Mouse (Mus musculus) gastrocnemius, postnatal 10 days (tissue): ENCODE results near the gene 1700001C02Rik. TPM values are rescaled to one million over a fixed set of nuclear protein-coding genes. Genes with fewer than 3 reads are reported as not detected.

Source experiments
- DNase-seq: peaks from one replicate; pipeline ENCODE4 v3.0.0; 2021; ENCODE audit warnings: mixed read lengths
- long read RNA-seq, 2 experiments: library from polyadenylated mRNA; stranded (forward); transcript quantifications; one replicate each; pipeline ENCODE4 v2.0.0; 2021
- total RNA-seq, 2 experiments: library from RNA; stranded (reverse); gene quantifications; 2 replicates each; pipeline ENCODE4 v1.2.3; 2021

The 1700001C02Rik gene
- total RNA-seq: not detected
- long read RNA-seq, experiment 1: 0 reads
- long read RNA-seq, experiment 2: 0 reads

DNA sequence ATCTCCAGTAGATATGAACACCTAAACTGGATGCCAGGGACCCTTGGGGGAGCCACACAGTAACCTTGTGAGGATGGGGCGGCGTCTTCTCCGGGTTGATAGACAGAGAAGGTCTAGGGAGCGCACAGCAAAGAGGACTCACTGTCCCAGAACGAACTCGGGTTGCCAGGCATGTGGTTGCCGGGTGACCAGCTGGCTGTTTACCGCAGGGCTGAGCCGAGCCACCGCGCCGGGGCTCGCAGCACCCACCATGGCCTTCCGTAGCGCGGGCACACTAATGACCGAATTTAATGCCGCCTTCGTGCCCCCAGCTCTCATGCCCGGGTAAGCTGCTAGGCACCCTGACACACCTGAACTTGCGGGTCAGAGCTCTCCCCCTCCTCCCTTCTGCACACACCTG, at the start of gene 1700001C02Rik:
Gene 1700001C02Rik, plus strand, starts transcription at position 187 of the 400 bp plus-strand sequence.
- DNase-seq: peak; percentile 26

DNA sequence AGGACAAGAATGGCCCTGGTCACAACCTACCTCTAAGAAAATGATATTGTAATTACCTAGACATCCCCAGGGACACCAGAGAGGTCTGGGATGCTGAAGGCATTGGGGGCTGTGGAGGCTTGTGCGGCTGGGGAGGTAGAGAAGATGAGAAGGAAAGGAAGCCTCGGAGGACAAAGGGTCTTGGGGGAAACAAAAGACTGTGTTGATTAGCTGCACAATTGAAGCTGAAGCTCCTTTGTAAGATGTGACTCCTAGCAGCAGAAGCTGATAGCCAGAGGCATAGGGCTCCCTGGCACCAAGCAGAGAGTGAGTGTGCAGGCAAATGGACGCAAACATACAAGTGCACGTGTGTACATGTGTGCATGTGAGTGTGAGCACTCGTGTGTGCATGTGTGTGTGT, 49.2 kb upstream of the 1700001C02Rik start:
- DNase-seq: no peak

DNA sequence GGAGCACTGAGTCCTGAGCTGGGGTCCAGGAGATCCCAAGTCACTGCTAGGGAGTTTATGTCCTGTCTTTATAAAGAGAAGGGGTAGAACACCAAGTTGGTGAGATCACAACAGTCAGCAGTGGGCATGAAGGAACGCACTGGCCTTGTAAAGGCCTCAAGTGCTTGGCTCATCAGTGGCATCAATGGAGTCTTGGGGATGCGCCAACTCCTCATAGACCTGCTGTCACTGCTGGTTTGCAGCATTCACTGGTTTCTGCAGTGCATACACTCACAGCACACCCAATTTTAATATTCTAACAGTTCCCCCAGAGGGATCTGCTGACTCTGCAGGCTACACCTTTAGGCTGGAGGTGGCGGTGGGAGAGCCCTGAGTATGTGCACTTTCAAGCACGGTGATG, 42.7 kb upstream of the 1700001C02Rik start:
- DNase-seq: no peak

DNA sequence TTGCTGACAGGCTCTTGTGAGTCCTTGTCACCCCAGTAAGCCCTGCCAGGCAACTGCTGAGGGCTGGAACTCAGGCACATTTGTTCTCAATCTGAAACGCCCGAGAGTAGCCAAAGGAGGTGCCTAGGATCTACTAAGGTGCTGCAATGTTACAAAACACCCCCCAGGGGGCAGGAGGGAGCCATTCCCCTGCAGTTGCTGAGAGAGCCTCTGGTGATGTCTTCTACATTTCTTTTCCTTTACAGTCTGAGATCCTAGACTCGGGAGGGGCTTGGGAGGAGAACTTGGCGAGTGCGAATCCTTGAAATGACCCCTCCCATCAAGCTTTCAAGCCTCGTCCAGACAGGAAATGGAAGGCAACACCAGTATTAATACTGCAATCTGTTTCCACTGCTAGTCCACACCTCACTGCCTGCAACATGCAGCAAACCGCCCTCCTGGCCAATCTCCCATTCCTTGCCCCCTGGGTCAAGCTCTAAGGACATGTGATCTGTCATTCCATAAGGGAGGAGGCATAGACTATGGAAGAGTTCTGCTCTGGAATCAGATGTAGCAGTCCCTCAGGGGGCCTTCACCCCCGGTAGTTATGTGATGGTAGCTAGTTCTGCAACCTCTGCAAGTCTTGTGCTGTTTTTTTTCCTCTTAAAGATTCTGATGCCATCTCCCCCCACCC, 42.1 kb upstream of the 1700001C02Rik start:
- DNase-seq: peak; percentile 66

DNA sequence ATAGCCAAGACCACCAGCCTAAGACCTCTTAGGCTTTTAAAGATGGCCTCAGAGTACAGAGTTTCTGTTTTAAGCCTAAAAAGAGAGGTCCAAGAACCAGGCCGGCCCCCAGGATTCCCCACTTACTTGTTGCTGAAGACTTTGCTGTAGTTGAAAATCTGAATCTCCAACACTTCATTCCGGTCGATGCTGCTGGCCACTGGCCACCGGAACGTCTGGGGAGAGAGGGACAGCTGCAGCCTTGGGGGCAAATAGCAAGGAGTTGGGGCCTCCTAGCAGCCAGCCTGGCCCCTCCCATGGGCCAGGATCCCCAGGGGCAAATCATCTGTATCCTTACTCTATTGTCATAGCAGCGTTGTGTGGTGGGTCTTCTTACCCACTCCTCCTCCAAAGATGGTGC, 38.4 kb upstream of the 1700001C02Rik start:
- DNase-seq: no peak

DNA sequence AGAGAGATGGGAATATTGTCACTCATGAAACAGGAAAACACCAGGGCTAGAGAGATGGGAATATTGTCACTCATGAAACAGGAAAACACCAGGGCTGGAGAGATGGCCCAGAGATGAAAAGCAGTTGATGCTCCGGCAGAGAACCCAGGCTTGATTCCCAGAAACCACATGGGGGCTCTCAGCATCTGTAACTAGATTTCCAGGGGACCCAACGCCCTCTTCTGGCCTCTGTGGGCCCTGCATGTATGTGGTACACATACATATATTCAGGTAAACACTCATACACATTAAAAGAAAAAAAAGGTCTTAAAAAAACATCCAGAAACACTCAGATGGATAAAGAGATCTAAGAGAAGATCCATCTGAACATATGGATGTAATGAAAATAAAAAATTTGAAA, 26.9 kb upstream of the 1700001C02Rik start:
- DNase-seq: no peak

DNA sequence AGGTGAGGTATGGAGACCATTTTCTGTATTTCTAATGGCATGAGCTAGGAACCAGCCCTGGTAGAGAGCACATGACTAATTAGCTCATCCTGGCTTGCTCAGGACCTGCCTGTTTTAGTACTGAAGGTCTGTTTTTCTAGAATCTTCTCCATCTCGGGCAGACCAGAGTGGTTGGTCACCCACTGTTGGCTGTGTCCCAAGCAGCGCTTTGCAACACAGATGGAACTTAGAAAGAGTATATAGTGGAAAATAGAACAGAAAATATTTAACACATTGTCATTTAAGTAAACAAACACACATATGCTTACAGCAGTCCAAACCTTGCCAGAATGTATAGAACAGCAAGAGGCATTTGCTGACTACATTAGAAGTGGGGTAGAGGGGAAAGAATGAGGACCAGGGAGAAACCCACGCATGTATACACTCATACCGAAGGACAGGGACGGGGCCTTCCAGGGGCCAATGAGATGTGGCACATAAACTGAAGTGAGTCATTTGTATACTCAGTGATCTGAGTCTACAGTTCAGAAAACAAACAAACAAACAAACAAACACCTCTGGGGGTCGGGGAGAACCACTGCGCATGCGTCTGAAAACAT, 25.4 kb upstream of the 1700001C02Rik start:
- DNase-seq: no peak

DNA sequence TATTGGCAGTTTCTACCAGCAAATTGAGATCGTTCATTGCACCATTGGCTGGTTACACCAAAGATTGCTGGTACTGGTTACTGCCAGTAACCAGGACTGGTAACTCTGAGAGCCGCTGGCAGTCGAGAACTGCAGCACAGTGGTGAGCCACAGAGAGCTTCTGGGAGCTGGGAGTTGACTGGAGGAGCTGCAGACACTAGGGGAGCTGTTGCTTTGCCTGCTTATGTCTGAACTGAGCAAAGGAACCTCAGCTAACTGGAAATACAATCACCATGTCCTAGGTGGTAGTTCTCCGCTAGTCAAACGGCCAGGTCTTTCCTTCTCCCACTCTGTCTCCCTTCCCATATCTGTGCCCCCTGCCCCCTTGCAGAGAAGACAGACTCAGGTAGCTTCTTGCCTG, 23.7 kb upstream of the 1700001C02Rik start:
- no peak for DNase-seq

DNA sequence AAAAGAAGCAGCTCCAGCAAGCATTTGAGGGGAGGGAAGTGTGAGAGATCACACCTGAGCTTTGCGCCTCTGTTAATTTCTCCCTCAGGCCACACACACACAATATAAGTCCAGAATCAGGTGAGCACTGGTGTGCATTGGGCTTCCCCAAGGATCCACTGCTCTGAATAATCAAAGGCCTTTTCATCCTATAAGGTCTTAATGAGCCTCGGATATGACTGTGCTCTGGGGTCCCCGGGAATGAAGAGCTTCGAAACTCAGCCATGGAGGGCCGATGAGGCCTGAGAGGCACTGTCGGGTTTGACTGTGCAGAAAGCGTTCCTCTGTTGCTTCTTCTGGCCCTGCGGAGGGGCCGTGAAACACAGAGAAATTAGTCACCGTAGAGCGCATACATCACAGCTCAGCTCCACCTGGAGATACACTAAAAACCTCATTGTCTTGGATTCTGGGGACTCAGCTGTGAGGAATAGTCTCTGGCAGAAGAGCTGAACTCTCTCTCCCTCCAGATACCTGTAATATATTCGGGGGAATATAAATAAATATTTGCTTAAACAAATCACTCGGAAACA, 21.4 kb upstream of the 1700001C02Rik start:
- no peak for DNase-seq

DNA sequence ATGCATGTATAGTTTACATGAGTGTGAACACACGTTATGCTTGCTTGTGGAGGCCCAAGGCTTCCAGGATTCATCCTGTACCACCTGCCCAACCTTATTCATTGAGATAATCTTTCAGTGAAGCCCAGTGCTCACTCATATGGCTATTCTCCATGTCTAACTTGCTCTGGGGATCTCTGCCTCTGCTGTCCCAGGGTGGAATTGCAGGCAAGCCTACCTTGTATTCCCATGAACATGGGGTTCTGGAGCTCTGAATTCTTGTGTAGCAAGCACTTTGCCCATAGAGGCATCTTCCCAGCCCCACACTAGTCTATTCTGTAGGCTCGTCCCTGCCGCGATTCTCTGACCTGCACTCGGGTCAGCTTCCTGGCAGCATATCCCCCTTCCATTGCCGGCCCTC, 9.8 kb upstream of the 1700001C02Rik start:
- DNase-seq: no peak

DNA sequence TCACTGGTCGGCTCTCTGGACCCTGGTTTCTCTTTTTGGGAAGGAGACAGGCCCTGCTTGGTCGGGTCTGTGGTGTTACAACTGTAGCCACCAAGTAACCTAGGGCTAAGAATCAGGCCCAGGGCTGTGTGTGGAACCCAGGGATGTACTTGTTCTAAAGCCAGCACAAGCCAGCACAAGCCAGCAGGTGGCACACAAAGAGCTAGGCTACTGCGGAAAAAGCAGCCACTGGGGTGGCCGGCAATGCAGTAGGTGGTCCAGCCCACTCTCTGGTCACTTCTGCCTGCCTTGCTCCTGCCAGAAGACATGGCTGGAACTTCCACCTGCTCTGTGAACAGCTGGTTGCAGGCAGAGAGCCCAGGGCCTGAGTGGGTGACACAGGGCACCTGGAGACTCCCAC, 5.7 kb upstream of the 1700001C02Rik start:
- DNase-seq: no peak

DNA sequence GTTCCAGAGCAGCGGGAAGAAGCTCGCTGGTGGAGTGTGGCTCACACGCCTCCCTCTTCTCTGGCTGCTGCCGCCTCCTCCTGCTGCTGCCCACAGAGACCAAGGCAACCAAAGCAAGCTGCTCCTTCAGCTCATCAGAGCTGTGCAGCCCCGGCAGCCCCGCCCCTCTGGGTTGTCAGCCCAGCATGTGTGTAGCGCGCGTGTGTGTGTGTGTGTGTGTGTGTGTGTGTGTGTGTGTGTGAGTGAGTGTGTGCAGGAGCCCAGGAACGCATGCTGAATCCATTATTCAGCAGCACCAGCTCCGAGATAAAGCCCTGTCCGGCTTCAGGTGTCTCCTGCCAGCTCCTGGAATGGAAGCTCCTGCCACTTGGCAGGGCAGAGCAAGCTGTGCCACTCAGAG, 4.0 kb upstream of the 1700001C02Rik start, which contains the start of gene Otof:
Gene Otof, minus strand, starts transcription at position 112 of the 400 bp plus-strand sequence.
- DNase-seq: peak; percentile 45

DNA sequence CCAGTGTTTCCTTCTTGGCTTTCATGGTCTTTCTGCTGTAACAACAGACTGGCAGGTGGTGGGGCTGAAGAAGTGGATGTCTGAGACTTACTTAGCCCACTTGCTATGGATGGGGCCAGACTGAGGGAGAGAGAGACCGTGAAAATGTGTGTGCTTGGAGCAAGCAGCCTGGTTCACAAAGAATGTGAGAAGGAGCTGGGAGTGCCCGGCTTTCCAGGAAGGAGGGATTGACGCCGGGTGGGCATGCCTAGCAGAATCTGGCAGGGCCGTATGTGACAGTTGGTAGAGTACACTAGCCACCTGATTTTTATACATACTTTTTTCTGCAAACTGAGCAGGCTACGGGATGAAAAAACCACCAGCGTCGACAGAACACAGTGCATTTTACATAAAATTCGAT, 468 bp downstream of the 1700001C02Rik start:
- DNase-seq: no peak

DNA sequence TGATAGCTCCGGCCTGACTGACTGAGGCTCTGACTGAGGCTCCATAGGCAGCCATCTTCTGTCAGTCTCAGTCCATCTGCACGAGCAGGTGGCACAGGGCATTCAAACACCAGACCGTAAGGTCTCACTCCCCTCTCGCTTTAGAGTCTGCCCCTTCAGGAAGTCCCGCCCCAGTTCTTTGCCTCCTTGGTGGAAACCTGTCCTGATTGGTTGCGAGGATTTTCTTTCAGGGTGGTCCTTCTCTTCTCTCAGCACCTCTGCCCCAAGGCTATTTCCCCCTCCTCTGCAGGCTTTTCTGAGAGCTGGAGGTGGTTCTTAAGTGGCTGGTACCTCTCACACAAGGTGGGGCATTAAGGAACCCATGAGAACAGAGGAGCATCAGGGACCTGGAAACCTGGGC, 4.6 kb downstream of the 1700001C02Rik start:
- DNase-seq: no peak

DNA sequence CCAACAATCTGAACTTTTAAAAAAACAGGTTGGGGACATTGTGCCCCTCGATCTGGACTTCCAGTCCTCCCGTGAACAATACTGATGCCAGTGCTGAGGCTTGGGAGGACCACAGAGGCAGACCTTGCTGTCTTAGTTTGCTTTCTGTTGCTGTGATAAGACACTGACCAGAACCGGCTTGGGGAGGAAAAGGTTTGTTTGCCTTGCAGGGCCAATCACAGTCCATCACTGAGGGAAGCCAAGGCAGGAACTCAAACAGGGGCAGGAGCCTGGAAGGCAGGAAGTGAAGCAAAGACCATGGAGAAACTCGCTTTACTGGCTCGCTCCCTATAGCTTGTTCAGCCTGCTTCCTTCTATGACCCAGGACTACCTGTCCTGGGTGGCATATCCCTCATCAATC, 6.3 kb downstream of the 1700001C02Rik start:
- DNase-seq: no peak

DNA sequence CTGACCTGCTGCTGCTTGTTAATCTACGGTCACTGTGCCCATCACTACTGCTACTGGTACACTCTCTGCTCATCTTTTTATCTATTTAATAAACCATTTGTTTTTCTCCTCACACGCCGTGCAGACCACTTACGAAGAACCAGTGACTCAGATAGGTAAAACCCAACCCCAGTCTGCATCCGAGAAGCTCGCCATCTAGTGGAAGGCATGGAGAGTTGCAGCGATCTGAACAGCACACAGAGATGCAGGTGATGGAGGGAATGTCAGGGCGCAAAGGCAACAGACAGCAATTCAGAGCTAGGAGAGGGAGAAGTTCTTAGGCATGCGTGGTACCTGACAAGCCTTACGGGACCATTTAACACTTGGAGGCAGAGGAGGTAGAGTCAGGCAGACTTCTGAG, 10.7 kb downstream of the 1700001C02Rik start:
- DNase-seq: no peak

DNA sequence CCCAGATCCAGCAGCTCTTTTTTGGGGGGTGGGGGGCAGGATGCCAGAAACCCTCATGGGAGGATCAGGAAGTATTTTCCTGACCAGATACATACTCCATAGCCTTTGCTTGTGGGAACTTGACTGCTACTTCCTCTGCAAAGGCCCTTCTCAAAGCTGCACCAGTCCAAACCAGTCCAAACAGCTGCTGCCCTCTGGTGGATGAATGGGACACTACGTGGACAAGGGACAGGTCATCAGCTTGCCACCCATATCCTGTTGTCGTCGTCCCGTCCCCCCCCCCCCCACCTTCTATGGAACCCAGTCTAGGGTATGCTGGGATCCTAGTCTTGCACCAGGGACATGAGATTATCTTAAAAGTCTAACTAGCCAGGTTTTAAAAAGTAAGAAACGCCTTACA, 16.5 kb downstream of the 1700001C02Rik start:
- DNase-seq: peak; percentile 73

DNA sequence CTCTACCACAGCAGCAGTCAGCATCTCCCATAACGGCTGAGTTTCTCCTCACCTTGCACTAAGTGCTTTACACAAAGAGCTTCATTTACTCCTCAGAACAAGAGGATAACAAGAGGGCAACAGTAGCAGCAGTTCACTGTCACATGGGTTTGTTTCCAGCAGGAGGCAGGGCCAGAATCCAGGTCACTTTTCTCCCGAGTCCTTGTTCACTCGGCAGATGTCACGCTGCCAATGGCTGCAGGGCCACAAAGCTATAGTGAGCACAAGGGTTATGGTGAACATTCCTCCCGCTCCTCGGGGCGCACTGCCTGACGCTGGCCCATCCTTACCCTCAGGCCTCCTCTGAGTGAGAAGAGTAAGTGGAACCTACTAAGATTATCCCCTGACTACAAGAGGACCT, 17.7 kb downstream of the 1700001C02Rik start:
- no peak for DNase-seq

DNA sequence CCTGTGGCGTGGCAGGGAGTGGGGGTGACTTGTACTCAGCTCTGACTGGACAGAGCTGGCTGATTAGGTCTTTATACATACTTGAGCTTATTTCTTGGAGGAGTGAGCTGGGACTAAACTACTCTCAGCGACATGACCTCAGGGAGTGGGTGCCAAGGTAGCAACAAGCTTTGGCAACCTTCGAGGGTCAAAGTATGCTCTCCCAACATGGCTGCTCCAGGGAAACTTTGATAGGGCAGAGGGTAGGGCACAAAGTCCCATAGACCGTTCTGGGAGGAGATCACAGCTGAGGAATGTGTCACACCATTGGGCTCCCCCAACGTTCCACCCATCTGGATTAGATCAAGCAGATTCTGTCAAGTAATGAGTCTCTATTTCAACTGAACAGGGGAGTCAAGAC, 18.7 kb downstream of the 1700001C02Rik start:
- DNase-seq: no peak

DNA sequence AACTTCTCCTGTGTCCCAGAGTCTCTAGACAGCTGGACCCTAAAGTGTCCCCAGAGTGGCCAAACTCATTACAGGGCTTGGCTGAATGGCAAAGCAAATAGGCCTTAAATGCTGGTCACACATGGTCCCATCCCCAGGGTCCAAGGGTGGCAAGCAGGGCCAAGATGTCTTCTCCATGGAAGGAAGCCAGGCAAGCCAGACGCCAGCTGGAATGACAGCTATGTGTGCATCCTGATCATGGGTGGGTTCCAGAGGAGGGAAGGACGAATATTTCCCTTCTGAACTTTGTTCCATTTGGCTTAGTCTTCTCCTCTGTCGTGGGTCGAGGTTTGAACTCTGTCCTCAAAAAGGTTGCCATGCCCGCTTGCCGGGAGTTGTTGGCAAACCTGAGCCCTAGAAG, 19.3 kb downstream of the 1700001C02Rik start:
- no peak for DNase-seq

DNA sequence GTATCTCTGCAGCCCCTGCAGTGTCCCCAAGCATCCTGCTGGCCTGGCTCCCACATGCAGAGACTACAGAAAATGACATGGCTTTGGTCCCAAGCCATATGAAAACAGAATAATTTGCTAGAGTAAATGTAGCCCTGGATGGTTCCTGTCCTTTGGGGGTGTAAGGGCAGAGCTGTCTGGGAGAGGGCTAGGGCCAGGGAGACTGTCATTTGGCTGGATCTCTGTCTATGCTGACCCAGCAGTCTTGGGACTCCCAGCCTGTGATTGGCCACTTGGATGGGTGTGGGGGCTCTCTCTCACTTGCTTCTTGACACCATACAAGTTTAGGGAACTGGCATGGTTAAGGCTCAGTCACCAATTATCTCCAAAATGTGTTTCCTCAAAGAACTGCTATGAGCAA, 24.4 kb downstream of the 1700001C02Rik start:
- no peak for DNase-seq

DNA sequence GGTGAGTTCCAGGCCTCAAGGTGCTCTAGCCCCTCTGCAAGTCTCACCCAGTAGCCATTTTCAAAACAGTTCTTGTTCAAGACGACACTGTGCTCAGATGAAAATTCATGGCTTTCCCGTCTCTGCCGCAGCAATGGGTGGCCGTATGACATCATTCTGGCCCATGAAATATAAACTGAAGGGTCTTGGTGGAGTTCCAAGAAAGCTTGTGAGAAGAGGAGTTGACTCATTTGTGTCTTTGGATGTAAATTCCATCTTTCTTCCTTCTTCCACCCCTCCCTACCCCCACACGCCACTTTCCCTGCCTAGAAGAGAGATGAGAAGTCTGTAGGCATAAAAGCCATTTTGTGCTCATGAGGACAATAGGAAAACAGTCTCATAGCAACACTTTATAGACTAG, 25.0 kb downstream of the 1700001C02Rik start:
- DNase-seq: no peak

DNA sequence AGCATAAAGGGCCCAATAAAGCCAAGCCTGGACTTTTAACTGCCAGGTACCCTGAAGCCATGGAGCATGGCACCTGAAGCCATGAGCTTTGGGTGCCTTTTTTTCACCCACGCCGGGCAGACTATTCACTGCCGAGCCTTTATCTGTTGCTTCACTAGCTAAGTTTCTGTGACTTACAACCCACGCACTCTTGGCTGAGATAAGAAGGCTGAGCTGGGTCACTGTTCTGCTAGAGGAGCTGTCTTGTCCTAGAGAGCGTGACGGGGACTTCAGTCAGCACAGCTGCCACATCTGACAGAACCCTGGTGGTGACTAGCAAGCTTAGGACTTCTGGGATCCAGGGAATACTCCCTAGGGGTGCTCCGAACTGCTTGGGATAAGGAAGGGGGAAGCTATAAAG, 27.9 kb downstream of the 1700001C02Rik start:
- DNase-seq: no peak

DNA sequence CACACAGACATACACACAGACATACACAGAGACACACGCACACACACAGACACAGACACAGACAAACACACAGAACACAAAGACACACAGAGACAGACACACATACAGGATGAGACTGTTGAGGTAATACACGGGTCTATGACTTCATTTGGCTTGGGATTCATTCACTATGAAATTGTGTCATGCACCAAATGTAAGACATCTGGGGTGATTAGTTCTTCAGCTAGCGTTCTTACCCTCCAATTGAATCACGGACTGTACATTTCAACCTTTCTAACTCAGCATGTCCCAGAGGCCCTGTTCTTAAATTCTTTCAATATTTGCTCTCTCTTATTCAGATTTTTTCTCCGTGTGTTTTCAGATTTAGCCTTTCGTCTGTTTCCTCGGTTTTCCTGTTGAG, 28.8 kb downstream of the 1700001C02Rik start:
- no peak for DNase-seq
